Mouse (Mus musculus) G1E (cell line): ENCODE results near the gene Usp24. TPM values are rescaled to one million over a fixed set of nuclear protein-coding genes. Genes with fewer than 3 reads are reported as not detected.

Experiments used
- ATAC-seq: 2 replicates; pipeline ENCODE4 v1.8.0; 2016; ENCODE audit warnings: mild to moderate bottlenecking; ENCODE audit not compliant: insufficient number of reproducible peaks, poor library complexity, low FRiP score, severe bottlenecking; ENCODE audit errors: extremely low read depth
- DNase-seq: peaks from one replicate; pipeline ENCODE4 v3.0.0; 2012; ENCODE audit warnings: low spot score
- H3K27me3 ChIP-seq: 2 replicates; pipeline ENCODE4 v1.6.1; 2012; ENCODE audit warnings: mild to moderate bottlenecking, low read length, inconsistent platforms; ENCODE audit not compliant: insufficient read depth
- H3K36me3 ChIP-seq: replicated peaks from 2 replicates; pipeline ENCODE3; 2012; ENCODE audit warnings: mild to moderate bottlenecking, inconsistent platforms
- H3K4me1 ChIP-seq: 2 replicates; pipeline ENCODE4 v1.6.1; 2012; ENCODE audit warnings: low read depth, low read length, inconsistent platforms, mixed read lengths; ENCODE audit not compliant: insufficient read depth
- H3K4me3 ChIP-seq: 2 replicates; pipeline ENCODE4 v1.5.1; 2012; ENCODE audit warnings: low read depth, mild to moderate bottlenecking, inconsistent platforms, low read length, moderate library complexity, mixed read lengths
- H3K9me3 ChIP-seq: replicated peaks from 2 replicates; pipeline ENCODE4 v1.6.1; 2012; ENCODE audit warnings: inconsistent platforms
- CTCF ChIP-seq: IDR thresholded peaks from 2 replicates; pipeline ENCODE4 v1.5.1; 2012; ENCODE audit warnings: low read depth, low read length, inconsistent platforms, mixed read lengths
- GATA1 ChIP-seq: IDR thresholded peaks from 2 replicates; pipeline ENCODE4 v1.6.1; 2012; ENCODE audit warnings: borderline replicate concordance, low read length, inconsistent platforms, mixed read lengths
- GATA2 ChIP-seq: IDR thresholded peaks from 2 replicates; pipeline ENCODE4 v1.6.1; 2012; ENCODE audit warnings: low read depth, low read length, inconsistent platforms, borderline replicate concordance
- POLR2AphosphoS5 ChIP-seq: IDR thresholded peaks from 2 replicates; pipeline ENCODE4 v1.6.1; 2012; ENCODE audit warnings: low read depth, low read length, inconsistent platforms; ENCODE audit not compliant: insufficient replicate concordance
- TAL1 ChIP-seq: conservative IDR thresholded peaks from 2 replicates; pipeline ENCODE4 v1.6.1; 2012; ENCODE audit warnings: low read depth, low read length, inconsistent platforms, mixed read lengths
- polyA plus RNA-seq: library from polyadenylated mRNA; stranded (reverse); fragments of >175 nt; gene quantifications from 2 replicates; pipeline ENCODE4 v1.2.3, GENCODE M21; 2012
- total RNA-seq, 2 experiments: library from RNA; stranded (forward) in 1 of 2; stranded (reverse) in 1 of 2; fragments of 200-1000 nt in 1 of 2; fragments of >200 nt in 1 of 2; fragmentation: Nextera tagmentation in 1 of 2; gene quantifications; 2 replicates each; pipeline ENCODE4 v1.2.3; 2014 to 2017

Gene Usp24
- total and polyA plus RNA-seq, 3 experiments = 9.6 to 63.7 (median 49.7) TPM

DNA sequence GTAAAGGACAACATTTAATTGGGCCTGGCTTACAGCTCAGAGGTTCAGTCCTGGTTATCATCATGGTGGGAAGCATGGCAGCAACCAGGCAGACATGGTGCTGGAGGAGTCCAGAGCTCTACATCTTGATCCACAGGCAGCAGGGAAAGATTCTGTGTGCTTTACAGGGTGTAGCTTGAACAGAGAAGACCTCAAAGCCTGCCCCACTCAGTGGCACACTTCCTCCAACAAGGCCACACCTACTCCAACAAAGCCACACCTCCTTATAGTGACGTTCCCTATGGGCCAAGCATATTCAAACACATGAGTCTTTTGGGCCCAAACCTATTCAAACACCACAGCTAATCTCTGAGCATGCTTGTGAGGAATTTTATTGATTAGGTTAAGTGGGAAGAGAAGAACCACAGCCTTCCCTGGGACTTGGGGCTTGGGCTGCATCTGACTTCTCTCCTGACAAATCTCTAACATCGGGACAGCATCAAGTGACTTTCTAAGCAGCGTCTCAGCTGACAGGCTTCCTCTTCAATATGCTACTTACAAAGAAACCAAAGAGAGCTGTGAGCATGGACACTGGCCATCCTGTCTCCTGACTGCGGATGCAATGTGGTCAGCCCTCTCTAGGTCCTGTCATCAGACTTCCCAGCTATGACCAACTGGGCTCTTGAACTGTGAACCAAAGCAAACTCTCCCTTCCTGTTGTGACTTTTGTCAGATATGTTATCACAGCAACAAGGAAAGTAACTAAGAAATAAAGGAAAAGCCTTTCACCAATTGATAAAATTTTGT, 28.9 kb upstream of the Usp24 start:
- ATAC-seq = no peak
- no peaks in the 10 kb centered on the region; the same call in 1 of the 2 replicates for H3K9me3 ChIP-seq
- TF ChIP-seq POLR2AphosphoS5 (no peak), TAL1 (no peak), CTCF (no peak), GATA1 (no peak), GATA2 (no peak)
- no peaks in the 10 kb centered on the region for H3K36me3 ChIP-seq
- no peaks in the 10 kb centered on the region for H3K27me3 ChIP-seq
- no peak overlapping the region for H3K4me3 ChIP-seq
- DNase-seq = no peak
- no peaks in the 10 kb centered on the region for H3K4me1 ChIP-seq

DNA sequence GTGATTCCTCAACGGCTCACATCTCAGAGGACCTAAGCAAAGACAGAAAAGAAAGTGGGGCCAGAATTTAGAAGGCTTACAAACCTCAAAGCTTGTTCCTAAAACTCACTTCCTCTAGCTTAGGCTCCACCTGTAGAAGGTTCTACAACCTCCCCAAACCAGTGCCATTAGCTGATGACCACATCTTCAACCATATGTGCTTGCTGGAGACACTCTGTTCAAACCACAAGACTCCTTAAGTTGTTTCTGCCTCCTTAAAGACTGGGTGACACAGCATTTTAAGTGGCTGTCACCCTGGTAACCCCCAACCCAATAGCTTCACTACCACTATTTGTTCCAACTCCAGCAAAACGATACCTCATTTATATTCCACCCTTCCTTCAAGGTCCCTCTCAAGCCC, 25.8 kb upstream of the Usp24 start:
- Histone ChIP-seq H3K4me3 (no peak overlapping the region), H3K9me3 (no peaks in the 10 kb centered on the region), H3K27me3 (no peaks in the 10 kb centered on the region), H3K4me1 (no peaks in the 10 kb centered on the region), H3K36me3 (no peaks in the 10 kb centered on the region)
- TF ChIP-seq CTCF (no peak), POLR2AphosphoS5 (no peak), GATA1 (no peak)
- peak; percentile 42 for ATAC-seq
- DNase-seq = no peak

DNA sequence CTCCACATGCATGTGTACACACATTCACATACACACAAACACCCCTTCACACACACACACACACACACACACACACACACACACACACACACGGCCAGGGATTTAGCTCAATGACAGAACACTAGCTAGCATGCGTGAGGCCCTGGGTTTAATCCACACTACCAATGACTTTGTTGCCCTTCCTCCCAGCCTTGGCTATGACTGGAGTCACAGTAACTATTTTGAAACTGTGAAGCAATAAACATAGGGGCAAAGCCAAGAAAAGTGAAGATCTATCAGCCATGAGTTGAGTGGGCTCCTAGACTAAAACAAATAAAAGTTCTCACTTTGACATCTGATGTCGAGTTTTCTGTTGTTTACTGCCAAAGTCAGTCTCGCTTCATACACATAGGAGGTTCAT, 23.2 kb upstream of the Usp24 start:
- DNase-seq (no peak), ATAC-seq (no peak)
- Histone ChIP-seq H3K36me3 (no peaks in the 10 kb centered on the region), H3K9me3 (no peaks in the 10 kb centered on the region), H3K27me3 (no peaks in the 10 kb centered on the region), H3K4me1 (no peaks in the 10 kb centered on the region), H3K4me3 (no peak overlapping the region)
- no peak for TF ChIP-seq TAL1
- TF ChIP-seq CTCF = no peak
- TF ChIP-seq GATA2 = no peak
- TF ChIP-seq POLR2AphosphoS5 = no peak
- TF ChIP-seq GATA1 = no peak

DNA sequence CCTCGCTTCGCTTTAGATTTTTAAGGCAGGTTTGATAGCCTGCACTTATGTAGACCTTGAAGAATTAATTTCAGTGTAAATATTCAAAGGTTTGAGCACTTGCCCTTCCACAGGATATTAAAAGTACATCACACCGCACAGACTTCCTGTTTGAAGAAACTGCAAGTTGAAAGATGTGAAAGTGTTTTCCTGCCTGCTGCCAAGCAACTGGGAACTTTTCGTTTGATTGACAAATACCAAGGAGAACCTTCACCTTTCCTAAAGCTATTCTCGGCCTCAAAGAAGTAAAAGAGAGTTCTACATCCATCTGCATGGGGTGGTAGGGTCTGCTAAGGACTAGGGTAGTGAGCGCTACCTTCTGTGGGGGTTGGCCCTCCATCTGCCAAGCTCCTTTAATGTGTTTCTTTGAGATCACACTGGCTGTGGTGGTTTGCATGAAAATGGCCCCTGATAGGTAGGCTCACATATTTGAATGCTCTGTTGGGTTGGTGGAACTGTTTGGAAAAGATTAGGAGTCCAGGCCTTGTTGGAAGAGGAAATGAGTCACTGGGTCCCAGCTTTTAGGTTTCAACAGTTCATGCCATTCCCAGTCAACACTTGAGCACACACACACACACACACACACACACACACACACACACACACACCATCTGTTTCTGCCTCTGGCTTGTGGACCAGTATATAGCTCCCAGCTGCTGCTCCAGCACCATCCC, 22.5 kb upstream of the Usp24 start:
- DNase-seq (no peak), ATAC-seq (no peak)
- no peak overlapping the region for H3K4me3 ChIP-seq
- no peaks in the 10 kb centered on the region for H3K36me3 ChIP-seq
- H3K9me3 ChIP-seq = no peaks in the 10 kb centered on the region
- TF ChIP-seq CTCF (no peak), TAL1 (no peak), GATA2 (no peak), GATA1 (no peak), POLR2AphosphoS5 (no peak)
- no peaks in the 10 kb centered on the region for H3K4me1 ChIP-seq
- H3K27me3 ChIP-seq = no peaks in the 10 kb centered on the region

DNA sequence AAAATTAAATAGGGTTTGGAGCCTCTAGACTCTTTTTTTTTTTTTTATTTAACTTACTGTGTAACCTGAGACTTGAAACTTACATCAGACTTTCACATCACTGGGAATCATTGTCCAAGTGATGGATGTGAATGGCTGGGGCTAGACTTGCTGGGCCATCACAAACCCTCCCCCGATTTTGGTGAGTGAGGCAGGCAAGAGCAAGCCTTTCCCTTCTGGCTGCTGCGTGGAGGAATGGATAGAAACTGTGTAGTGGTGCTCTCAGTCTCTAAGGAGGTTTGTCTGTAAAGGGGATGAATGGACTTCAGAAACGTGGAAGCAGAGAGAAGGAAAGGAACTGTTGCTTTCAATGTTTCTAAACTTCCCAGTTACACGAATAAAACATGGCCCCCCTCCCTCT, 20.3 kb upstream of the Usp24 start:
- no peak overlapping the region for H3K4me3 ChIP-seq
- TF ChIP-seq POLR2AphosphoS5 (no peak), TAL1 (no peak), GATA2 (no peak), CTCF (no peak), GATA1 (no peak)
- DNase-seq (no peak), ATAC-seq (no peak)
- no peaks in the 10 kb centered on the region for H3K4me1 ChIP-seq
- no peaks in the 10 kb centered on the region for H3K9me3 ChIP-seq
- H3K36me3 ChIP-seq = no peaks in the 10 kb centered on the region
- H3K27me3 ChIP-seq = no peaks in the 10 kb centered on the region

DNA sequence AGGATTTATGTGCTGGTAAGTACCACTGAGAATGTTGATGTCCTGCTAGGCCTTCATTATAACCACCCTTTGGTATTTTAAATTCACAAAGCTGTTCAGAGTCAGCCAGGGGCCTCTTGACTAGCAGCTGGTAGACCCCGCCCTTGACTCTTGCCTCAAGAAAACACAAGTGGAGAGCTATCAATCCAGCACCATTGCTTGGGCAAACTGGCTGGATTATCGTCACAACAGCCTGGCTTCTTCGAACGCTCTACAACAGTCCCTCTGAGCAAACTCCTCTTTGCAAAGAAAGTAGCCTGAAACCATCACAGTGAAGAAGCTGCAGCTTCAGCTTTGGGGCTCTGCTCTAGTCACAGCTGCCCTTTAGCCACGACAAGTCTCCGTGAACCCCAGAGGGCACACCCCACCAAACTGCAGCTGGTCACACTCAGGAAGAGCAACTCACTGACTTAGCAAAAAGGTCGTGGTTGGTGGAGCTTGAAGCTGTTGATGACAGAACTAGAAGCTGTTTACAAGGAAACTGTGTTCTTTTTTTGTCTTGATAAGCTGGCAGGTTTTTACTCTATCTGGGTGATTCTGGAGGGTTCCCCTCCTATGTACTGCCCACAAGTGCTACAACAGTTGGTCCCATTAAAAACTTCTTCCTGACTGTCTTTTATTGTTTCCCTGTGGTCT, 19.5 kb upstream of the Usp24 start:
- Histone ChIP-seq H3K4me1 (no peaks in the 10 kb centered on the region), H3K4me3 (no peak overlapping the region), H3K27me3 (no peaks in the 10 kb centered on the region), H3K36me3 (no peaks in the 10 kb centered on the region), H3K9me3 (no peaks in the 10 kb centered on the region)
- ATAC-seq (no peak), DNase-seq (no peak)
- TF ChIP-seq GATA1 = no peak
